Mouse (Mus musculus) cerebellum, postnatal 4 days (tissue): ENCODE results near the gene Ctrc.
"Not testable (repeated sequence)": the region's sequence is repeated elsewhere in the genome, so short reads cannot be mapped to it uniquely, and the experiment has no call there.

Experiments used
- DNase-seq, 2 experiments: peaks; one replicate each; pipeline ENCODE4 v3.0.0; 2022; ENCODE audit warnings: low spot score in 2 of 2, mixed read lengths in 1 of 2

The Ctrc gene

DNA sequence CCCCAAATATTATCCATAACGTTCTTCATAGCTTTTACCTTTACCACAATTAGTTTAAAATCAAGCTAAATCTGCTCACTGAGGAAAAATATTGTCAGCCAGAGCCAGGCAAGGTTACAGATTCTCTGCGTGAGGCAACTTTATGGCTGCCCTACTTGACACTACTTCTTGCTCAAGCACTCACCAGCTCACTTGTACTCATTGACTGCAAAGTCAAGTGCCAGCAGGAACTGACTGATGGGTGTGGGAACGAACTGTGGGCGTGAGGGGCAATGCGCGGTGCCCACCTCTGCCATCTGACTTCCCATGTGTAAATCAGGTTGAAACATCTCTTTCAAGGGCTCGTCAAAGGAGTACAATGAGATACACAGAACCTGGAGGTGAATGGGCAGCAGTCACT, 58.7 kb downstream of the Ctrc start:
- DNase-seq, result no peak

- no peak for DNase-seq
Observed at GRCm38 (mm10) chr4:141787046-141787445, 59.1 kb downstream of the Ctrc start.

GRCm38 (mm10) chr4:141786141-141786540, 60.0 kb downstream of the Ctrc start:
- DNase-seq, result no peak

GRCm38 (mm10) chr4:141784835-141785234, 61.3 kb downstream of the Ctrc start:
- no peak for DNase-seq

DNA sequence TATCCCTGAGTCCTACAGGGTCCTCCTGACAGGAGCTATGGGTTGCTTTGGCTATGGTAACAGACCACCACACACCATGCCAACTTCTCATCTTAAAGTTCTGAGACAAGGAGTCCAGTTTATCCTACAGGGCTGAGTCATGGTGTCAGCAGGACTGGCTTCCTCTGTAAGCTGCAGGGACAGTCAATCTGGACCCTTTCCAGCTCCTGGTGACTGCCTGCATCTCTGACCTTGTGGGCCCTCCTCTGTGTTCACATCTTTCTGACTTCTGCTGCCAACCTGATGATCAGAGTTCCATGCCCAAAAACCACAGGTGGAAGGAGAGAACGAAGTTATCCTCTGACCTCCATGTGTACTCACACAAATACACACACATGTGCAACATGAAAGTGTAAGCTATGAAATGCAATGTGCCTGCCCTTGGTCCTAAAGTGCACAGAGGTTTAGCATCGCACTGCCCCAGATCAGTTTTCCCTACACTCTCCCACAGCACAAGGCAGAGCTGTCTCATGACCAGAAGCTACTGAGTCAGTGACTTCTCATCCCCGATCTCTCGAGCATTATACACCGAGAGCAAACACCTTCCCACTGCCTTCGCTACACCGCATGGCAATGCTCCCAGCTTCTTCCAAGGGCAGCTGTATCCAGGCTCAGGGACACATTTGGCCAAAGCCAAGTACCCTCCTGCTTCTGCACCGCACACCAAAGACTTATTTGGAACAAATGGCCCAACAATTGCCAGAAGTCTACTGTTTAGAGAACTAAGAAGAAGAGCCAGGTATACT, 64.8 kb downstream of the Ctrc start:
- no peak for DNase-seq

DNA sequence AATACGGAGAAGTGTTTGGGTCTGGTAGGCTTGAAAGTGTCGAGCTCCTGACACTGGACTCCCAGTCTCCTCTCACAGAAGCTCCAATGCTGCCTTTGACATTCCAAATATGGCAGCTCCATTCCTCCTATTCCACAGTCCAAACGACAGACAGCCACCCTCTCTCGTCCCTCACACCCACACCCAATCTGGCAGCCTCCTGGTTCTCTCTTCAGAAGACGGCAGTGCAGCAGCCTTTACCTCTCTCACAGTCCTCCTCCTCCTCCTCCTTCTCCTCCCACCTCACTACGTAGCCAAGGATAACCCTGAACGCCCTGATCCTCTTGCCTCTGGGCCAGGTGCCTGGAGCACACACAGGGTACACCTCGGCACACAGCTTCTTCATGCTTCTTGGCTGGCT, 66.3 kb downstream of the Ctrc start:
- DNase-seq, result no peak

DNA sequence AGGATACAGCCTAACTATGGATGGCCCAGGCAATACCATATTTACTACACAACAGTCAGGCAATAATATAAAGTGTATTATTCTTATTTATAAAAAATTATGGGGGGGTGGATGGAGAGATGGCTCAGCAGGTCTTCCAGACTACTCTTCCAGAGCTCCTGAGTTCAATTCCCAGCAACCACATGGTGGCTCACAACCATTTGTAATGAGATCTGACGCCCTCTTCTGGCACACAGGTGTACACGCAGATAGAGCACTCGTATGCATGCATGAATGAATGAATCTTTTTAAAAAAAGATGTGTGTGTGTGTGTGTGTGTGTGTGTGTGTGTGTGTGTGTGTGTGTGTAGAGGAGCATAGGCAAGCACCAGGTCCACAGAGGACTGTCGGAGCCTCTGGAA, 73.1 kb downstream of the Ctrc start:
- not testable (repeated sequence) for DNase-seq

DNA sequence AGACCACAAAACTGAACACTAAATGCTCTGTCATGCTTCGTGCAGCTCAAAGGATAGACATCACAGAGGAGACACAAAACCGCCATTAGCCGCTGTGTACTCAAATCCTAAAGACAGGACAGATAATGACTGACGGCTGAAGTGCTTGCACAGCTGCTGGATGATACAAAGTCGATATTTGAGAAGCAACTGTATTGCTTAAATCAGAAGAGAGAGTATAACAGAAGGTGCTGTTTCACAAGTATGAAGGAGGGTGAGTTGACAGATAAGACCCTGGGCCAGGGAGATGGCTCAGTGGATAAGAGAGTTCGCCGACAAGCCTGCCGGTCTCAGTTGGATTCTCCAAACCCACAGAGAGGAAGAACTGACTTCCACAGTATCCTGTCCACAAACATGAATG, 74.3 kb downstream of the Ctrc start:
- no peak for DNase-seq

DNA sequence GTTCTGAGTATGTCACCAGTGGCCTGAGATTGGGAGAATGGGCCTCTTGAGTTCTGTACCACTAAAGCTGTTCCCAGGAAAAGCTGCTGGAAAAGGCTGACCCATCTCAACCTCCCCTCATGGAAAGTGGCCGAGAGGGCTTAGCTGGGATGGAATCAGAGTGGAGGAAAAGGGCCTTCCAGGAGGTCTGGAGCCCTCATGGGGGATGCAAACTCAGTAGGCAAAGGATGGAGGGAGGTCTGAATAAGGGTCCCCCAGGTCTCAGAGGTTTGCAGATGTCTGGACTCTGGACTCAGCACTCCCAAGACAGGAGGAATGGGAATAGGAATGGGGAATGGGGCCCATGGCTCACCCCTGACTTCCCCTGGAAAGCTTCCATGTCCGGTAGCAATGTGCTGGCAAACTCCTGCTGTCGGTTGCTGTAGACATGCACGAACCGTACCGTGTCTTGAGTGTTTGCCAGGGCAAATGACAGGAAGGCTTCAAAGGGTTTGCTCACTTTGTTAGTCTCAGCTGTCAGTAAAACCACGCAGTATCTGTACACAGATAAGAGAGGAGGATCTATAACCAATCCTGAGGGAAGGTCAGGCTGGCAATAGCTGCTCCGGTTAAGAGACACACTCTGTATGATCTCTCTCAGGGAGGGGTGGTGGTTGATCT, 76.5 kb downstream of the Ctrc start:
- DNase-seq, result no peak

GRCm38 (mm10) chr4:141767353-141768036, 78.7 kb downstream of the Ctrc start:
- peak in 1 of 2 experiments; percentile 43 for DNase-seq

DNA sequence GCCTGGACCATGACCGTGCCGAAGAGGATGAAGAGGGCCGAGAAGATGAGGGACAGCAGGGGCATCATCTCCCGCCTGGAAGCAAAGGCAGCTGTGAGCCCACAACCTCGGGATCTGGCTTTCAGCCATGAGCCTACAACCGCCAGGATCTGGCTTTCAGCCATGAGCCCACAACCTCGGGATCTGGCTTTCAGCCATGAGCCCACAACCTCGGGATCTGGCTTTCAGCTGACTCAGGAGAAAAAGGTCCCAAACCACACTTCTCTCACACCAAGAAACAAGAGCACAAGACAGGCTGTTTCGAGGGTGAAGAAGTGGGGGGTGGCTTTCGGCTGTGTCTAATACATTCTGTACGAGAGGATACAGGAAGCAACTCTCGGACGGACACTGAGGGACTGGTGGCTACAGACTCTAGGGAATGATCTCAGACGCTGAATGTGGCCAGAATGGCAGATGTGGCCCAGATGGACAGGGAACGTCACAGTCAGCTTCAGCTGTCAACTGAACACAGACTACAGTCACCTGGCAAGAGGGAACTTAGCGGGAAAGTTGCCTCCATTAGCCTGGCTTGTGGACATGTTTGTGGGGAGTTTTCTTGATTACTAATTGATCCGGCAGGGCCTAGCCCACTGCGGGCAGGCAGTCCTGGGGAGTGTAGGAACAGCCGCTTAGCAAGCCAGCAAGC, 79.3 kb downstream of the Ctrc start:
- peak; percentile 36 to 79 for DNase-seq

- DNase-seq, result no peak
Observed at GRCm38 (mm10) chr4:141766316-141766667, 79.9 kb downstream of the Ctrc start.

GRCm38 (mm10) chr4:141765008-141765407, 81.2 kb downstream of the Ctrc start:
- no peak for DNase-seq
